Mouse (Mus musculus) neural tube, embryonic 11.5 days (tissue): ENCODE measurements around the gene Gimap5. TPM values are rescaled to one million over a fixed set of nuclear protein-coding genes. Genes with fewer than 3 reads are reported as not detected.
A peak's percentile ranks its signal among the peaks of the same experiment; 100 is the strongest.

Experiments
- ATAC-seq: fragments of 200-750 bp; cut with Nextera tagmentation; 2 replicates; pipeline ENCODE4 v1.8.0; 2017; ENCODE audit warnings: moderate number of reproducible peaks, mild to moderate bottlenecking, moderate TSS enrichment, moderate library complexity; ENCODE audit not compliant: insufficient read depth, low FRiP score, low TSS enrichment
- DNase-seq: peaks from one replicate; pipeline ENCODE4 v3.0.0-alpha.2; 2015; ENCODE audit warnings: low spot score
- H3K27ac ChIP-seq: fragments of 300-500 bp; sonication (generic); 2 replicates; pipeline ENCODE4 v1.5.1; 2014; ENCODE audit warnings: low read depth, mild to moderate bottlenecking, low read length
- H3K27me3 ChIP-seq: fragments of 300-500 bp; sonication (generic); 2 replicates; pipeline ENCODE4 v1.6.1; 2014; ENCODE audit warnings: mild to moderate bottlenecking, low read length, mixed read lengths; ENCODE audit not compliant: control insufficient read depth, insufficient read depth
- H3K36me3 ChIP-seq: fragments of 300-500 bp; sonication (generic); 2 replicates; pipeline ENCODE4 v1.6.1; 2014; ENCODE audit warnings: mild to moderate bottlenecking, low read length, moderate library complexity, mixed read lengths; ENCODE audit not compliant: control insufficient read depth, insufficient read depth
- H3K4me1 ChIP-seq: fragments of 300-500 bp; sonication (generic); 2 replicates; pipeline ENCODE4 v1.6.1; 2014; ENCODE audit warnings: low read length, mixed read lengths; ENCODE audit not compliant: control insufficient read depth, insufficient read depth
- H3K4me2 ChIP-seq: fragments of 300-500 bp; sonication (generic); 2 replicates; pipeline ENCODE4 v1.6.1; 2014; ENCODE audit warnings: low read depth, mild to moderate bottlenecking, moderate library complexity
- H3K4me3 ChIP-seq: fragments of 300-500 bp; sonication (generic); 2 replicates; pipeline ENCODE4 v1.5.1; 2014; ENCODE audit warnings: low read depth, low read length
- H3K9ac ChIP-seq: fragments of 300-500 bp; sonication (generic); 2 replicates; pipeline ENCODE4 v1.6.1; 2014; ENCODE audit warnings: mild to moderate bottlenecking, low read length
- H3K9me3 ChIP-seq: fragments of 300-500 bp; sonication (generic); 2 replicates; pipeline ENCODE4 v1.6.1; 2016; ENCODE audit warnings: low read length; ENCODE audit not compliant: control insufficient read depth
- WGBS: fragments of 180-500 bp; shearing (Covaris S2); extraction: QIAGEN DNeasy Blood & Tissue Kit; methylation state at CpG from one replicate; pipeline ENCODE4 v1.1.7; 2014; 5-methylcytosine and 5-hydroxymethylcytosine counted together
- polyA plus RNA-seq: library from polyadenylated mRNA; unstranded; fragments of >200 nt; fragmentation: Nextera tagmentation; extraction: Ambion mirVana; gene quantifications from 2 replicates; pipeline ENCODE4 v1.2.1, GENCODE M21; 2014

Gene Gimap5
- polyA plus RNA-seq, 1 experiment from 2014 or later, result 0.99 TPM

- Histone ChIP-seq H3K27me3 (peaks cover 19% of the 10 kb centered on the region), H3K36me3 (no peaks in the 10 kb centered on the region), H3K4me2 (no peak overlapping the region), H3K27ac (no peak overlapping the region), H3K9ac (no peak overlapping the region), H3K4me1 (peaks cover 5% of the 10 kb centered on the region; the same call in 1 of the 2 replicates), H3K9me3 (no peaks in the 10 kb centered on the region), H3K4me3 (no peak overlapping the region)
- DNase-seq (no peak), ATAC-seq (no peak)
- WGBS, result 75% methylated on average over 2 of the region's 2 CpGs
Measured at GRCm38 (mm10) chr6:48745490-48745889, 507 bp upstream of the Gimap5 start.

- DNase-seq (no peak), ATAC-seq (no peak)
- Histone ChIP-seq H3K4me3 (no peak overlapping the region), H3K9ac (no peak overlapping the region), H3K9me3 (no peaks in the 10 kb centered on the region), H3K36me3 (no peaks in the 10 kb centered on the region), H3K27ac (no peak overlapping the region), H3K4me1 (peaks cover 5% of the 10 kb centered on the region; the same call in 1 of the 2 replicates), H3K27me3 (peaks cover 10% of the 10 kb centered on the region), H3K4me2 (no peak overlapping the region)
- WGBS, result 78% methylated on average over 7 of the region's 7 CpGs
Measured at GRCm38 (mm10) chr6:48747091-48747966, 1.3 kb downstream of the Gimap5 start.

- WGBS, result 87% methylated on average over 7 of the region's 7 CpGs
- no peak for DNase-seq
- Histone ChIP-seq H3K27me3 (no peaks in the 10 kb centered on the region), H3K9ac (no peak overlapping the region), H3K4me1 (no peaks in the 10 kb centered on the region), H3K36me3 (no peaks in the 10 kb centered on the region), H3K27ac (no peak overlapping the region), H3K4me3 (no peak overlapping the region), H3K9me3 (no peaks in the 10 kb centered on the region), H3K4me2 (no peak overlapping the region)
- no peak for ATAC-seq
Measured at GRCm38 (mm10) chr6:48763567-48764270, 17.7 kb downstream of the Gimap5 start.

- ATAC-seq (no peak), DNase-seq (no peak)
- Histone ChIP-seq H3K9me3 (no peaks in the 10 kb centered on the region), H3K27me3 (no peaks in the 10 kb centered on the region), H3K9ac (no peak overlapping the region), H3K4me3 (no peak overlapping the region), H3K4me1 (no peaks in the 10 kb centered on the region), H3K4me2 (no peak overlapping the region), H3K36me3 (no peaks in the 10 kb centered on the region), H3K27ac (no peak overlapping the region)
- 97% methylated on average over 10 of the region's 10 CpGs for WGBS
Measured at GRCm38 (mm10) chr6:48764496-48764895, 18.5 kb downstream of the Gimap5 start.

GRCm38 (mm10) chr6:48768178-48768869 lies 22.3 kb downstream of the Gimap5 start:
- H3K27me3 ChIP-seq, result no peaks in the 10 kb centered on the region
- no peaks in the 10 kb centered on the region for H3K4me1 ChIP-seq
- H3K36me3 ChIP-seq, result no peaks in the 10 kb centered on the region
- 80% methylated on average over 9 of the region's 9 CpGs for WGBS
- no peak for ATAC-seq
- H3K9me3 ChIP-seq, result no peaks in the 10 kb centered on the region
- no peak overlapping the region for H3K27ac ChIP-seq
- no peak overlapping the region for H3K4me3 ChIP-seq
- DNase-seq, result no peak
- H3K9ac ChIP-seq, result no peak overlapping the region
- no peak overlapping the region for H3K4me2 ChIP-seq

GRCm38 (mm10) chr6:48768933-48769332 lies 22.9 kb downstream of the Gimap5 start:
- 93% methylated on average over 3 of the region's 3 CpGs for WGBS
- Histone ChIP-seq H3K27ac (no peak overlapping the region), H3K4me2 (no peak overlapping the region), H3K9me3 (no peaks in the 10 kb centered on the region), H3K27me3 (no peaks in the 10 kb centered on the region), H3K9ac (no peak overlapping the region), H3K36me3 (no peaks in the 10 kb centered on the region), H3K4me3 (no peak overlapping the region), H3K4me1 (no peaks in the 10 kb centered on the region)
- ATAC-seq (no peak), DNase-seq (no peak)

- Histone ChIP-seq H3K9ac (no peak within 1 kb of the TSS), H3K36me3 (no peaks in the 10 kb centered on the region), H3K9me3 (no peaks in the 10 kb centered on the region), H3K27me3 (no peaks in the 10 kb centered on the region), H3K4me3 (no peak within 1 kb of the TSS), H3K27ac (no peak within 1 kb of the TSS), H3K4me1 (no peaks in the 10 kb centered on the region), H3K4me2 (no peak within 1 kb of the TSS)
- 92% methylated on average over 3 of the region's 3 CpGs for WGBS
- DNase-seq, result no peak
- no peak for ATAC-seq
Measured at GRCm38 (mm10) chr6:48770696-48771095, 24.7 kb downstream of the Gimap5 start, which contains the start of gene Gimap3. TSS of gene Gimap3 (minus strand) at chr6:48770851.

GRCm38 (mm10) chr6:48772030-48772429 lies 26.0 kb downstream of the Gimap5 start:
- H3K36me3 ChIP-seq, result no peaks in the 10 kb centered on the region
- 13% methylated on average over 8 of the region's 8 CpGs for WGBS
- no peaks in the 10 kb centered on the region for H3K27me3 ChIP-seq
- peak; percentile 27; the same call in 1 of the 2 replicates for ATAC-seq
- H3K4me1 ChIP-seq, result no peaks in the 10 kb centered on the region
- peak; percentile 78 for DNase-seq
- H3K4me3 ChIP-seq, result no peak overlapping the region
- H3K27ac ChIP-seq, result no peak overlapping the region
- H3K9me3 ChIP-seq, result no peaks in the 10 kb centered on the region
- no peak overlapping the region for H3K9ac ChIP-seq
- no peak overlapping the region for H3K4me2 ChIP-seq
